Mouse (Mus musculus) hindbrain, embryonic 15.5 days (tissue): Measurements from ENCODE around the gene Gm21887. TPM values are rescaled to one million over a fixed set of nuclear protein-coding genes. Genes with fewer than 3 reads are reported as not detected.
"Not testable (repeated sequence)": the region's sequence is repeated elsewhere in the genome, so short reads cannot be mapped to it uniquely, and the experiment has no call there.

Experiments used
- ATAC-seq: fragments of 200-750 bp; cut with Nextera tagmentation; 2 replicates; pipeline ENCODE4 v1.8.0; 2017; ENCODE audit warnings: low read depth, moderate number of reproducible peaks, moderate TSS enrichment; ENCODE audit not compliant: low FRiP score
- H3K27ac ChIP-seq: fragments of 300-500 bp; sonication (generic); replicated peaks from 2 replicates; pipeline ENCODE4 v1.5.1; 2015; ENCODE audit warnings: mild to moderate bottlenecking, inconsistent platforms
- H3K27me3 ChIP-seq: fragments of 300-500 bp; sonication (generic); 2 replicates; pipeline ENCODE4 v1.6.1; 2015; ENCODE audit warnings: control low read depth, inconsistent platforms
- H3K36me3 ChIP-seq: fragments of 300-500 bp; sonication (generic); 2 replicates; pipeline ENCODE4 v1.6.1; 2015; ENCODE audit warnings: control low read depth, inconsistent platforms
- H3K4me1 ChIP-seq: fragments of 300-500 bp; sonication (generic); replicated peaks from 2 replicates; pipeline ENCODE4 v1.6.1; 2015; ENCODE audit warnings: control low read depth, inconsistent platforms
- H3K4me2 ChIP-seq: fragments of 300-500 bp; sonication (generic); 2 replicates; pipeline ENCODE4 v1.6.1; 2015; ENCODE audit warnings: moderate library complexity, mild to moderate bottlenecking, inconsistent platforms
- H3K4me3 ChIP-seq: fragments of 300-500 bp; sonication (generic); 2 replicates; pipeline ENCODE4 v1.5.1; 2015; ENCODE audit warnings: mild to moderate bottlenecking, inconsistent platforms
- H3K9ac ChIP-seq: fragments of 300-500 bp; sonication (generic); 2 replicates; pipeline ENCODE4 v1.6.1; 2015; ENCODE audit warnings: inconsistent platforms
- H3K9me3 ChIP-seq: fragments of 300-500 bp; sonication (generic); 2 replicates; pipeline ENCODE4 v1.6.1; 2016; ENCODE audit warnings: control low read depth, inconsistent platforms
- WGBS: fragments of 180-500 bp; shearing (Covaris S2); methylation state at CpG from one replicate; pipeline ENCODE4 v1.1.7; 2015; 5-methylcytosine and 5-hydroxymethylcytosine counted together
- polyA plus RNA-seq: library from polyadenylated mRNA; unstranded; fragments of >200 nt; fragmentation: Nextera tagmentation; extraction: Ambion mirVana; gene quantifications from 2 replicates; pipeline ENCODE4 v1.2.1, GENCODE M21; 2015

Gm21887 gene
- polyA plus RNA-seq, 1 experiment from 2014 or later: 248 TPM

DNA sequence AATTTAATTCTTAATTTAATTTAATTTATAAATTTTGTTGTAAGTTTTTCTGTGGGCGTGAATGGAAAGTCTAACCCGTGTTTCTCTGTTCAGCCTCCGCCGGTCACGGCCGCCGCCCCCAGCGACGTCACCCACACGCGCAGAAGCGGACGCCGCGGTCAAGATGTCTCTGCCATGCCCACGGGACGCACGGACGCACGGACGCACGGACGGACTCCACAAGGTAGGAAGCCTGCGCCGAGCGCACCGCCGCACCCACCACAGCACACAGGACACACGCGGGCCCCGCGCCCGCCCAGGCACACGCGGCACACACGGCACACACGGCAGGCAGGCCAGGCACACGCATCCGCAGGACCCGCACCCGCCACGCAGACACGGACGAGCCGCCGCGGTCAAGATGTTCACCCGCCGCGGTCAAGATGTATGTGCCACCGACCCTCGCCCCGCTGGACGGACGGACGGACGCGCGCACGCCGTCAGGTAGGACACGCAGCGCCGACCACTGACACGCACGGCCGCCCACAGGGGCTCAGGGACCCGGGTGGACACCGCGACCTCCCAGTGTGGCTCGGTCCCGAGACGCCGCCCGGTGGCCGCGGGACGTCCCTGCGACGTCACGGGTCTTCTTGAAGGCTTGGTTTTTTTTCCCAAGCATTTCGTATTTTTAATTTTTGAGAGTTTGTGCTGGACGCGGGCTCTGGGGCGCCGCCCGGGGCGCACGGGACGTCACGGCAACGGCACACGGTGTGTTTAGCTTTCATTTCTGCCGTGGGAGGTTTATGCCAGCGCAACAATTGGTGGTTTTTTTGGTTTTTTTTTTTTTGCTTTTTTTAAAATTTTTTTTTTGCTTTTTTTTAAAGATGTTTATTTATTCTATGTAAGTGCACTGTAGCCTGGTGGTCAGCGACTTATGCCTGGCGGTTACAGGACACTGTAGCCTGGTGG, 1.4 kb downstream of the Gm21887 start:
- H3K27ac ChIP-seq: not testable (repeated sequence)
- ATAC-seq: peak; percentile 52

DNA sequence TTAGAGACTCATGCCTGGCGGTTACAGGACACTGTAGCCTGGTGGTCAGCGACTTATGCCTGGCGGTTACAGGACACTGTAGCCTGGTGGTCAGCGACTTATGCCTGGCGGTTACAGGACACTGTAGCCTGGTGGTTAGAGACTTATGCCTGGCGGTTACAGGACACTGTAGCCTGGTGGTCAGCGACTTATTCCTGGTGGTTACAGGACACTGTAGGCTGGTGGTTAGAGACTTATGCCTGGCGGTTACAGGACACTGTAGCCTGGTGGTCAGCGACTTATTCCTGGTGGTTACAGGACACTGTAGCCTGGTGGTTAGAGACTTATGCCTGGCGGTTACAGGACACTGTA, 2.0 kb downstream of the Gm21887 start:
- not testable (repeated sequence) for ATAC-seq, H3K9ac ChIP-seq, H3K27ac ChIP-seq, H3K4me2 ChIP-seq, H3K27me3 ChIP-seq, H3K4me3 ChIP-seq, H3K4me1 ChIP-seq, H3K36me3 ChIP-seq
- WGBS: 84% methylated on average over 6 of the region's 10 CpGs
- H3K9me3 ChIP-seq: peaks cover 17% of the 10 kb centered on the region

More for the DNA sequence above, 1.4 kb downstream of the Gm21887 start:
- not testable (repeated sequence) for H3K27me3 ChIP-seq, H3K36me3 ChIP-seq, H3K4me3 ChIP-seq, H3K9ac ChIP-seq, H3K4me1 ChIP-seq, H3K4me2 ChIP-seq
- H3K9me3 ChIP-seq: peaks cover 17% of the 10 kb centered on the region
- WGBS: 82% methylated on average over 97 of the region's 97 CpGs

DNA sequence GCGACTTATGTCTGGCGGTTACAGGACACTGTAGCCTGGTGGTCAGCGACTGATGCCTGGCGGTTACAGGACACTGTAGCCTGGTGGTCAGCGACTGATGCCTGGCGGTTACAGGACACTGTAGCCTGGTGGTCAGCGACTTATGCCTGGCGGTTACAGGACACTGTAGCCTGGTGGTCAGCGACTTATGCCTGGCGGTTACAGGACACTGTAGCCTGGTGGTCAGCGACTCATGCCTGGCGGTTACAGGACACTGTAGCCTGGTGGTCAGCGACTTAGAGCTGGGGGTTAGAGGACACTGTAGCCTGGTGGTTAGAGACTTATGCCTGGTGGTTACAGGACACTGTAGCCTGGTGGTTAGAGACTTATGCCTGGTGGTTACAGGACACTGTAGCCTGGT, 4.0 kb downstream of the Gm21887 start:
- ATAC-seq, H3K4me1 ChIP-seq, H3K27me3 ChIP-seq, H3K4me3 ChIP-seq, H3K4me2 ChIP-seq, H3K9ac ChIP-seq, H3K27ac ChIP-seq: not testable (repeated sequence)
- Histone ChIP-seq H3K36me3 (peaks cover 12% of the 10 kb centered on the region), H3K9me3 (peaks cover 17% of the 10 kb centered on the region)
- 100% methylated on average over 2 of the region's 13 CpGs for WGBS

DNA sequence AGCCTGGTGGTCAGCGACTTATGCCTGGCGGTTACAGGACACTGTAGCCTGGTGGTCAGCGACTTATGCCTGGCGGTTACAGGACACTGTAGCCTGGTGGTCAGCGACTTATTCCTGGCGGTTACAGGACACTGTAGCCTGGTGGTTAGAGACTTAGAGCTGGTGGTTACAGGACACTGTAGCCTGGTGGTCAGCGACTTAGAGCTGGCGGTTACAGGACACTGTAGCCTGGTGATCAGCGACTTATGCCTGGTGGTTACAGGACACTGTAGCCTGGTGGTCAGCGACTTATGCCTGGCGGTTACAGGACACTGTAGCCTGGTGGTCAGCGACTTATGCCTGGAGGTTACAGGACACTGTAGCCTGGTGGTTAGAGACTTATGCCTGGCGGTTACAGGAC, 4.6 kb downstream of the Gm21887 start:
- not testable (repeated sequence) for H3K4me1 ChIP-seq, H3K4me3 ChIP-seq, H3K27me3 ChIP-seq, H3K4me2 ChIP-seq, H3K9ac ChIP-seq, ATAC-seq, H3K27ac ChIP-seq
- peaks cover 15% of the 10 kb centered on the region for H3K36me3 ChIP-seq
- peaks cover 17% of the 10 kb centered on the region for H3K9me3 ChIP-seq
- WGBS: 77% methylated on average over 4 of the region's 13 CpGs

DNA sequence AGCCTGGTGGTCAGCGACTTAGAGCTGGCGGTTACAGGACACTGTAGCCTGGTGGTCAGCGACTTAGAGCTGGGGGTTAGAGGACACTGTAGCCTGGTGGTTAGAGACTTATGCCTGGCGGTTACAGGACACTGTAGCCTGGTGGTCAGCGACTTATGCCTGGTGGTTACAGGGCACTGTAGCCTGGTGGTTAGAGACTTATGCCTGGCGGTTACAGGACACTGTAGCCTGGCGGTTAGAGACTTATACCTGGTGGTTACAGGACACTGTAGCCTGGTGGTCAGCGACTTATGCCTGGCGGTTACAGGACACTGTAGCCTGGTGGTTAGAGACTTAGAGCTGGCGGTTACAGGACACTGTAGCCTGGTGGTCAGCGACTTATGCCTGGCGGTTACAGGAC, 6.4 kb downstream of the Gm21887 start:
- not testable (repeated sequence) for H3K4me1 ChIP-seq, H3K9me3 ChIP-seq, H3K27me3 ChIP-seq, H3K9ac ChIP-seq, ATAC-seq, H3K27ac ChIP-seq, H3K4me3 ChIP-seq, H3K4me2 ChIP-seq
- 89% methylated on average over 10 of the region's 12 CpGs for WGBS
- H3K36me3 ChIP-seq: peaks cover 20% of the 10 kb centered on the region

DNA sequence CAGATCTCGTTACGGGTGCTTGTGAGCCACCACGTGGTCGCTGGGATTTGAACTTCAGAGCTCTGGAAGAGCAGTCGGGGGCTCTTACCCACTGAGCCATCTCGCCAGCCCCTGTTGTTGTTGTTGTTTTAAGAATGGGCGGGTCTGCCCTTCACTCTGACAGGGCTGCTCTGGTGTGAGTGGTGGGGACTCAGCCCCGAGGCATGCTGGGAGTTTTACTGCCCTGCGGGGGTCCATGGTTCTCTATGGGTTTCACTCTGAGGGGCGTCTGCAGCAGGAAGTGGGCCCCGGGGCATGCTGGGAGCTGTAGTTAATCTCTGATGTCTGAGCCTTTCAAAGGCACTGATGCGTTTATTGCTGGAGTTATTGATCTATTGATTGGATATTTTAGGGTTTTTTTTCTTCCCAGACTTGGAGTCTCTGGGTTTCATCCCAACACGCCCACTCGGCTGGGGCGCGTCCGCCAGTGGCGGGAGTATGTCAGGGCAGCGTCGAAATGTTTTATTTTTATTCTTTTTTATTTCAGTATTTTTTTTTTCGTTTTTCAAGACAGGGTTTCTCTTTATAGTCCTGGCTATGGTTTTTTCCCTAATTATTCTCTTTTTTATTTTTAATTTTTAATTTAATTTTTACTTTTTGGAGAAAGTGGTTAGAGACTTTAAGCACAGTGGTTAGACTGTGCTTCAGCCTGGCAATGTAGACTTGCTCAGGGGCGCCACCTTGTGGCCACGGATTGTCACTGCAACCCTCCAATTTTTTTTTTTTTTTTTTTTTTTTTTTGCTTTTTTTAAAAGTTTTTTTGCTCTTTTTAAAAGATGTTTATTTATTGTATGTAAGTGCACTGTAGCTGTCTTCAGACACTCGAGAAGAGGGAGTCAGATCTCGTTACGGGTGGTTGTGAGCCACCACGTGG, 8.1 kb downstream of the Gm21887 start:
- not testable (repeated sequence) for H3K9ac ChIP-seq, H3K4me1 ChIP-seq, H3K4me3 ChIP-seq, H3K27me3 ChIP-seq, H3K27ac ChIP-seq
- peak; percentile 83 for ATAC-seq
- H3K4me2 ChIP-seq: peak overlapping the region; percentile 0; the same call in 1 of the 2 replicates
- H3K36me3 ChIP-seq: peaks cover 18% of the 10 kb centered on the region; the same call in 1 of the 2 replicates
- 54% methylated on average over 27 of the region's 27 CpGs for WGBS
- H3K9me3 ChIP-seq: peaks cover 13% of the 10 kb centered on the region; the same call in 1 of the 2 replicates

DNA sequence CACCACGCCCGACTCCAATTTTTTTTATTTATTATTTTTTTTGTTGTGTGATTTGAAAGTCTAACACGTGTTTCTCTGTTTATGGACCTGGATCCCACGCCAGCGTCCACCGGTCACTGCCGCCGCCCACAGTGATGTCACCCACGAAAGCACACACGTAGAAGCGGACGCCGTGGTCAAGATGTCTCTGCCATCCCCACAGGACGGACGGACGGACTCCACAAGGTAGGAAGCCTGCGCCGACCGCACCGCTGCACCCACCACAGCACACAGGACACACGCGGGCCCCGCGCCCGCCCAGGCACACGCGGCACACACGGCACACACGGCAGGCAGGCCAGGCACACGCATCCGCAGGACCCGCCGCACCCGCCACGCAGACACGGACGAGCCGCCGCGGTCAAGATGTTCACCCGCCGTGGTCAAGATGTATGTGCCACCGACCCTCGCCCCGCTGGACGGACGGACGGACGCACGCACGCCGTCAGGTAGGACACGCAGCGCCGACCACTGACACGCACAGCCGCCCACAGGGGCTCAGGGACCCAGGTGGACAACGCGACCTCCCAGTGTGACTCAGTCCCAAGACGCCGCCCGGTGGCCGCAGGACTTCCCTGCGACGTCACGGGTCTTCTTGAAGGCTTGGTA, 9.2 kb downstream of the Gm21887 start:
- H3K4me3 ChIP-seq, H3K4me2 ChIP-seq, H3K27me3 ChIP-seq, H3K4me1 ChIP-seq, H3K27ac ChIP-seq, H3K9ac ChIP-seq: not testable (repeated sequence)
- peak; percentile 93 for ATAC-seq
- H3K36me3 ChIP-seq: peaks cover 18% of the 10 kb centered on the region; the same call in 1 of the 2 replicates
- peaks cover 13% of the 10 kb centered on the region; the same call in 1 of the 2 replicates for H3K9me3 ChIP-seq
- 84% methylated on average over 66 of the region's 66 CpGs for WGBS

DNA sequence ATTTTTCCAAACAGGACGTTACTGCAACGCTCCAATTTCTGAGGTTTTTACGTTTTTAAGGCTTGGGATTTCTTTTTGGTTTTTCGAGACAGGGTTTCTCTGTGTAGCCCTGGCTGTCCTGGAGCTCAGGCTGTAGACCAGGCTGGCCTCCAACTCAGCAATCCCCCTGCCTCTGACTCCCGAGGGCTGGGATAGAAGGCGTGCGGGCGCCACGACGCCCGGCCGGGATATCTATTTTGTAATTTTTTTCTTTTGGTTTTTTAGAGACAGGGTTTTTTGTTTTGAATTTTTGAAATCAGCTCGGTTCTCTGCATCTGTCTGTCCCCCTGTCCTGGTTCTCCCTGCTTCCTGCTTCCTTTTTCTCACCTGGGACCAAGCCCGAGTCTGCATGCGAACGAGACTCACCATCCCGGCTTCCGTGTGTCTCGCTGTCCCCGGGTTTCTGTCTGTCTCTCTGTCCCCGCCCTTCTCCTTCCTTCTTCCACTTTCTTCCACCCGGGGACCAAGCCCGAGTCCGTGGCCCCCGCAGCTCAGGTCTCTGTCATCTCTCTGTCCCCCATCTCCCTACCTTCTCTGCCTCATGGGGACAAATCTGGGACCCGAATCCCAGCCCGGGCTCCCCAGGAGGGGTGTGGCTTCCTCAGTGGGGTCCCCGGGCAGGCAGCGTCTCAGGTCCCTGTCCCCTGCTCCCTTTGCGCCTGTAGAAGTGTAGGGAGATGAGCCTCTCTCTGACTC, 9.9 kb downstream of the Gm21887 start:
- Histone ChIP-seq H3K27ac (0 out of 2 replicates have a peak overlapping the region, but pooled peaks have one; percentile 2), H3K9me3 (peaks cover 13% of the 10 kb centered on the region; the same call in 1 of the 2 replicates), H3K36me3 (peaks cover 18% of the 10 kb centered on the region; the same call in 1 of the 2 replicates)
- 84% methylated on average over 30 of the region's 30 CpGs for WGBS
- not testable (repeated sequence) for H3K27me3 ChIP-seq, H3K4me1 ChIP-seq, H3K4me3 ChIP-seq, H3K9ac ChIP-seq, H3K4me2 ChIP-seq
- peak; percentile 63 for ATAC-seq

DNA sequence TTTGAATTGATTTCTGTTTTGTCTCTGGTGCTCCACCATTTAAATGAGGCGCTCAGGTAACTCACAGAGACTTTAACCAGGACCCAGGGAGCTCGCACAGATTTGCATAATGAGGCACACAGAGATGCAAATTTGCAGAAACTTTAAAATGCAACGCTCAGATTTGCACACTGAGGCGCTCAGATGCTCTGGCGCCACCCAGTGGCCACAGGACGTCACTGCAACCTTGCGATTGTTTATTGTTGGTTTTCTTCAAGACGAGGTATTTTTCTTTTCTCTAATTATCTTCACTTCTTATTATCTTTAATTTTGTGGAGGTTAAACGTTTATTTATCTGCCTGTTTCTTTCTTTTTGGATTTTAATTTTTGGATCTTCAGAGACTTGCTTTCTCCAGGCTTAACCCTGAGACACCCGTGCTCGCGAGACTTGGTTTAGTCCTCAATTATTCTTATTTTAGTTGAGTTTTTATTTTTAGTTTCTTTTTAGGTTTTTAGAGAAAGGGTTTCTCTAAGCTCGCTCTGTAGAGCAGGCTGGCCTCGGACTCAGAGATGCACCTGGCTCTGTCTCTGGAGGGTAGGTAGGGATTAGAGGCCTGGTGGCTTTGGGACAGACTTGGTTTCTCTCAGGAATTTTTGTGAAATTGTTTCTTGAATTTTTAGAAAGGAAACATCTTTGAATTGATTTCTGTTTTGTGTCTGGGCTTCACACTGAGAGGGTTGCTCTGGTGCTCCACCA, 10.7 kb downstream of the Gm21887 start:
- Histone ChIP-seq H3K36me3 (peaks cover 18% of the 10 kb centered on the region; the same call in 1 of the 2 replicates), H3K9me3 (peaks cover 13% of the 10 kb centered on the region; the same call in 1 of the 2 replicates), H3K27ac (0 out of 2 replicates have a peak overlapping the region, but pooled peaks have one; percentile 2)
- H3K27me3 ChIP-seq, H3K4me3 ChIP-seq, H3K4me2 ChIP-seq, ATAC-seq, H3K9ac ChIP-seq, H3K4me1 ChIP-seq: not testable (repeated sequence)
- WGBS: 51% methylated on average over 14 of the region's 14 CpGs

DNA sequence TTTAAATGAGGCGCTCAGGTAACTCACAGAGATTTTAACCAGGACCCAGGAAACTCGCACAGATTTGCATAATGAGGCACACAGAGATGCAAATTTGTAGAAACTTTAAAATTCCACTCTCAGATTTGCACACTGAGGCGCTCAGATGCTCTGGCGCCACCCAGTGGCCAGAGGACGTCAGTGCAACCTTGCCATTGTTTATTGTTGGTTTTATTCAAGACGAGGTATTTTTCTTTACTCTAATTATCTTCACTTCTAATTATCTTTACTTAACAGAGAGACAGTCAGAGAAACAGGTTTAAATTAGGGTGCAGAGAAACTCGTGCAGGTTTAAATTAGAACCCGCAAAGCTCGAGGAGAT, 11.2 kb downstream of the Gm21887 start:
- peaks cover 18% of the 10 kb centered on the region; the same call in 1 of the 2 replicates for H3K36me3 ChIP-seq
- not testable (repeated sequence) for H3K27ac ChIP-seq, ATAC-seq

More for the DNA sequence above, 11.2 kb downstream of the Gm21887 start:
- 53% methylated on average over 9 of the region's 9 CpGs for WGBS
- H3K9me3 ChIP-seq: peaks cover 13% of the 10 kb centered on the region; the same call in 1 of the 2 replicates
- not testable (repeated sequence) for H3K4me3 ChIP-seq, H3K4me1 ChIP-seq, H3K9ac ChIP-seq, H3K4me2 ChIP-seq, H3K27me3 ChIP-seq
